Mouse (Mus musculus) megakaryocyte, embryonic 14.5 days (primary cell): Measurements from ENCODE around the gene Dupd1.

Experiments
- FLI1 ChIP-seq: IDR thresholded peaks from 2 replicates; pipeline ENCODE4 v1.6.1; 2012; ENCODE audit warnings: low read length, inconsistent platforms, mixed read lengths
- GATA1 ChIP-seq: IDR thresholded peaks from 3 replicates; pipeline ENCODE4 v1.6.1; 2012; ENCODE audit warnings: mixed read lengths, low read length, inconsistent platforms, borderline replicate concordance

- TF ChIP-seq FLI1, result no peak
- TF ChIP-seq GATA1, result no peak
These were observed 18.9 kb upstream of the Dupd1 start for GRCm38 (mm10) chr14:21733131-21733905.
